Mouse (Mus musculus) limb, embryonic 14.5 days (tissue): ENCODE results near the gene Yjefn3. TPM values are rescaled to one million over a fixed set of nuclear protein-coding genes. Genes with fewer than 3 reads are reported as not detected.
A peak's percentile ranks its signal among the peaks of the same experiment; 100 is the strongest.

ENCODE experiments used
- ATAC-seq: fragments of 200-750 bp; cut with Nextera tagmentation; 2 replicates; pipeline ENCODE4 v1.8.0; 2017; ENCODE audit warnings: low read depth, moderate number of reproducible peaks, moderate TSS enrichment; ENCODE audit not compliant: low FRiP score
- DNase-seq: peaks from one replicate; pipeline ENCODE4 v3.0.0-alpha.2; 2015; ENCODE audit warnings: low spot score
- H3K27ac ChIP-seq: fragments of 300-500 bp; sonication (generic); replicated peaks from 2 replicates; pipeline ENCODE4 v1.5.1; 2014; ENCODE audit warnings: low read depth, mild to moderate bottlenecking, low read length, moderate library complexity, mixed read lengths
- H3K27me3 ChIP-seq: fragments of 300-500 bp; sonication (generic); 2 replicates; pipeline ENCODE4 v1.6.1; 2014; ENCODE audit warnings: low read length, mixed read lengths; ENCODE audit not compliant: control insufficient read depth, insufficient read depth
- H3K36me3 ChIP-seq: fragments of 300-500 bp; sonication (generic); 2 replicates; pipeline ENCODE4 v1.6.1; 2014; ENCODE audit warnings: mild to moderate bottlenecking, low read length, moderate library complexity, mixed read lengths; ENCODE audit not compliant: control insufficient read depth, insufficient read depth
- H3K4me1 ChIP-seq: fragments of 300-500 bp; sonication (generic); 2 replicates; pipeline ENCODE4 v1.6.1; 2014; ENCODE audit warnings: antibody characterized with exemption, low read length, mixed read lengths; ENCODE audit not compliant: control insufficient read depth, insufficient read depth
- H3K4me2 ChIP-seq: fragments of 300-500 bp; sonication (generic); replicated peaks from 2 replicates; pipeline ENCODE4 v1.6.1; 2014; ENCODE audit warnings: low read depth, mild to moderate bottlenecking, low read length, moderate library complexity; ENCODE audit not compliant: severe bottlenecking
- H3K4me3 ChIP-seq: fragments of 300-500 bp; sonication (generic); replicated peaks from 2 replicates; pipeline ENCODE4 v1.5.1; 2014; ENCODE audit warnings: low read length
- H3K9ac ChIP-seq: fragments of 300-500 bp; sonication (generic); 2 replicates; pipeline ENCODE4 v1.6.1; 2014; ENCODE audit warnings: mild to moderate bottlenecking, low read depth, low read length, moderate library complexity; ENCODE audit not compliant: severe bottlenecking
- H3K9me3 ChIP-seq: fragments of 300-500 bp; sonication (generic); 2 replicates; pipeline ENCODE4 v1.6.1; 2016; ENCODE audit warnings: low read length; ENCODE audit not compliant: control insufficient read depth
- POLR2A ChIP-seq: fragments of 200-500 bp; IDR thresholded peaks from 2 replicates; pipeline ENCODE4 v1.8.0; 2012; ENCODE audit warnings: inconsistent platforms, mild to moderate bottlenecking, moderate library complexity, borderline replicate concordance; ENCODE audit not compliant: insufficient read depth, insufficient read length; ENCODE audit errors: extremely low read depth
- WGBS: fragments of 180-500 bp; shearing (Covaris S2); extraction: QIAGEN DNeasy Blood & Tissue Kit; methylation state at CpG from one replicate; pipeline ENCODE4 v1.1.7; 2014; 5-methylcytosine and 5-hydroxymethylcytosine counted together
- polyA plus RNA-seq, 2 experiments: library from polyadenylated mRNA; depleted of rRNA in 1 of 2; stranded (reverse) in 1 of 2; unstranded in 1 of 2; fragments of >200 nt; fragmentation: Nextera tagmentation in 1 of 2; extraction: Ambion mirVana in 1 of 2; gene quantifications; 2 replicates each; pipeline versions ENCODE4 v1.2.1 to v1.2.3; 2012 to 2014

The Yjefn3 gene
- polyA plus RNA-seq, 2 experiments, result 5.4 to 5.5 TPM

- Histone ChIP-seq H3K27ac (no peak overlapping the region), H3K27me3 (no peaks in the 10 kb centered on the region), H3K4me2 (no peak overlapping the region), H3K9me3 (no peaks in the 10 kb centered on the region), H3K4me3 (no peak overlapping the region), H3K4me1 (no peaks in the 10 kb centered on the region), H3K9ac (no peak overlapping the region), H3K36me3 (no peaks in the 10 kb centered on the region)
- ATAC-seq, result no peak
- DNase-seq, result no peak
- 68% methylated on average over 4 of the region's 4 CpGs for WGBS
- no peak for TF ChIP-seq POLR2A
Measured at GRCm38 (mm10) chr8:69860807-69861206, 41.7 kb downstream of the Yjefn3 start.

- ATAC-seq (no peak), DNase-seq (no peak)
- Histone ChIP-seq H3K36me3 (no peaks in the 10 kb centered on the region), H3K9me3 (no peaks in the 10 kb centered on the region), H3K4me1 (no peaks in the 10 kb centered on the region), H3K27ac (no peak overlapping the region), H3K27me3 (no peaks in the 10 kb centered on the region), H3K9ac (no peak overlapping the region), H3K4me3 (no peak overlapping the region), H3K4me2 (no peak overlapping the region)
- TF ChIP-seq POLR2A, result no peak
- WGBS, result 90% methylated on average over 10 of the region's 10 CpGs
Measured at GRCm38 (mm10) chr8:69853869-69854268, 48.6 kb downstream of the Yjefn3 start.

GRCm38 (mm10) chr8:69850926-69851506 lies 51.5 kb downstream of the Yjefn3 start:
- no peak overlapping the region for H3K9ac ChIP-seq
- no peak overlapping the region for H3K27ac ChIP-seq
- no peak overlapping the region for H3K4me2 ChIP-seq
- no peak for TF ChIP-seq POLR2A
- no peak for DNase-seq
- WGBS, result 76% methylated on average over 7 of the region's 7 CpGs
- H3K4me3 ChIP-seq, result no peak overlapping the region
- H3K36me3 ChIP-seq, result no peaks in the 10 kb centered on the region
- H3K9me3 ChIP-seq, result no peaks in the 10 kb centered on the region
- H3K4me1 ChIP-seq, result no peaks in the 10 kb centered on the region
- no peak for ATAC-seq
- no peaks in the 10 kb centered on the region for H3K27me3 ChIP-seq

GRCm38 (mm10) chr8:69849899-69850298 lies 52.6 kb downstream of the Yjefn3 start:
- H3K9me3 ChIP-seq, result no peaks in the 10 kb centered on the region
- H3K9ac ChIP-seq, result no peak overlapping the region
- WGBS, result 34% methylated on average over 3 of the region's 3 CpGs
- H3K4me3 ChIP-seq, result no peak overlapping the region
- no peak overlapping the region for H3K27ac ChIP-seq
- H3K27me3 ChIP-seq, result no peaks in the 10 kb centered on the region
- TF ChIP-seq POLR2A, result no peak
- no peaks in the 10 kb centered on the region for H3K36me3 ChIP-seq
- no peaks in the 10 kb centered on the region for H3K4me1 ChIP-seq
- H3K4me2 ChIP-seq, result no peak overlapping the region
- DNase-seq (no peak), ATAC-seq (no peak)

- 78% methylated on average over 8 of the region's 8 CpGs for WGBS
Measured at GRCm38 (mm10) chr8:69848951-69849350, 53.6 kb downstream of the Yjefn3 start.

More at GRCm38 (mm10) chr8:69848951-69849350, 53.6 kb downstream of the Yjefn3 start:
- no peak for TF ChIP-seq POLR2A
- Histone ChIP-seq H3K27me3 (no peaks in the 10 kb centered on the region), H3K4me2 (no peak overlapping the region), H3K9ac (no peak overlapping the region), H3K36me3 (no peaks in the 10 kb centered on the region), H3K9me3 (no peaks in the 10 kb centered on the region), H3K4me3 (no peak overlapping the region), H3K27ac (no peak overlapping the region), H3K4me1 (no peaks in the 10 kb centered on the region)
- DNase-seq (peak; percentile 16), ATAC-seq (no peak)
